Mouse (Mus musculus): ENCODE measurements around the gene Etv6. TPM values are rescaled to one million over a fixed set of nuclear protein-coding genes. Genes with fewer than 3 reads are reported as not detected.
A peak's percentile ranks its signal among the peaks of the same experiment; 100 is the strongest.

The Etv6 gene
- total and polyA plus RNA-seq, 2 experiments, result 4.1 to 8.6 TPM

GRCm38 (mm10) chr6:134182301-134182948, 146.9 kb downstream of the Etv6 start:
- H3K4me3 ChIP-seq (ENCODE audit: insufficient read depth, low read depth, low read length), result no peak overlapping the region
- no peaks in the 10 kb centered on the region for H3K36me3 ChIP-seq (ENCODE audit: control insufficient read depth, insufficient read depth, low read length)
- H3K79me2 ChIP-seq (ENCODE audit: control insufficient read depth, insufficient read depth, low read length), result peaks cover 32% of the 10 kb centered on the region; the same call in 1 of the 2 replicates
- peaks cover 1% of the 10 kb centered on the region; the same call in 1 of the 2 replicates for H3K4me1 ChIP-seq (ENCODE audit: control insufficient read depth, insufficient read depth, low read length)
- H3K27ac ChIP-seq (replicated peaks; ENCODE audit: insufficient read depth, low read depth, low read length), result no peak overlapping the region
- TF ChIP-seq CTCF (IDR thresholded peaks at IDR 0.05; ENCODE audit: low read depth, low read length) (no peak), POLR2A (IDR thresholded peaks at IDR 0.05; ENCODE audit: extremely low read depth, insufficient read depth, low read length) (no peak)
- 81% methylated on average over 17 of the region's 17 CpGs for WGBS
- DNase-seq (ENCODE audit: extremely low read depth, low read depth, low spot score), result no peak
- H3K9ac ChIP-seq (ENCODE audit: low read depth, low read length), result no peak overlapping the region
- no peaks in the 10 kb centered on the region for H3K27me3 ChIP-seq (ENCODE audit: control insufficient read depth, insufficient read depth, low read length)

GRCm38 (mm10) chr6:134183592-134184342, 148.3 kb downstream of the Etv6 start:
- Histone ChIP-seq H3K36me3 (ENCODE audit: control insufficient read depth, insufficient read depth, low read length) (no peaks in the 10 kb centered on the region), H3K9ac (ENCODE audit: low read depth, low read length) (no peak overlapping the region), H3K4me1 (ENCODE audit: control insufficient read depth, insufficient read depth, low read length) (peaks cover 4% of the 10 kb centered on the region; the same call in 1 of the 2 replicates), H3K27me3 (ENCODE audit: control insufficient read depth, insufficient read depth, low read length) (no peaks in the 10 kb centered on the region), H3K27ac (replicated peaks; ENCODE audit: insufficient read depth, low read depth, low read length) (no peak overlapping the region), H3K4me3 (ENCODE audit: insufficient read depth, low read depth, low read length) (no peak overlapping the region), H3K79me2 (ENCODE audit: control insufficient read depth, insufficient read depth, low read length) (peaks cover 24% of the 10 kb centered on the region; the same call in 1 of the 2 replicates)
- WGBS, result 69% methylated on average over 11 of the region's 11 CpGs
- DNase-seq (ENCODE audit: extremely low read depth, low read depth, low spot score), result peak; percentile 45
- TF ChIP-seq POLR2A (IDR thresholded peaks at IDR 0.05; ENCODE audit: extremely low read depth, insufficient read depth, low read length), result no peak
- TF ChIP-seq CTCF (IDR thresholded peaks at IDR 0.05; ENCODE audit: low read depth, low read length), result peak; percentile 43

GRCm38 (mm10) chr6:134186286-134186903, 150.9 kb downstream of the Etv6 start:
- peak; percentile 22 for DNase-seq (ENCODE audit: extremely low read depth, low read depth, low spot score)
- no peaks in the 10 kb centered on the region for H3K27me3 ChIP-seq (ENCODE audit: control insufficient read depth, insufficient read depth, low read length)
- H3K36me3 ChIP-seq (ENCODE audit: control insufficient read depth, insufficient read depth, low read length), result no peaks in the 10 kb centered on the region
- H3K9ac ChIP-seq (ENCODE audit: low read depth, low read length), result no peak overlapping the region
- H3K79me2 ChIP-seq (ENCODE audit: control insufficient read depth, insufficient read depth, low read length), result peaks cover 22% of the 10 kb centered on the region; the same call in 1 of the 2 replicates
- peaks cover 7% of the 10 kb centered on the region; the same call in 1 of the 2 replicates for H3K4me1 ChIP-seq (ENCODE audit: control insufficient read depth, insufficient read depth, low read length)
- H3K4me3 ChIP-seq (ENCODE audit: insufficient read depth, low read depth, low read length), result no peak overlapping the region
- WGBS, result 65% methylated on average over 6 of the region's 6 CpGs
- H3K27ac ChIP-seq (replicated peaks; ENCODE audit: insufficient read depth, low read depth, low read length), result peak overlapping the region; percentile 41; the same call in 1 of the 2 replicates
- no peak for TF ChIP-seq POLR2A (IDR thresholded peaks at IDR 0.05; ENCODE audit: extremely low read depth, insufficient read depth, low read length)
- no peak for TF ChIP-seq CTCF (IDR thresholded peaks at IDR 0.05; ENCODE audit: low read depth, low read length)

GRCm38 (mm10) chr6:134188719-134189118, 153.2 kb downstream of the Etv6 start:
- H3K4me1 ChIP-seq (ENCODE audit: control insufficient read depth, insufficient read depth, low read length), result peaks cover 7% of the 10 kb centered on the region; the same call in 1 of the 2 replicates
- no peak overlapping the region for H3K27ac ChIP-seq (replicated peaks; ENCODE audit: insufficient read depth, low read depth, low read length)
- 77% methylated on average over 3 of the region's 3 CpGs for WGBS
- TF ChIP-seq POLR2A (IDR thresholded peaks at IDR 0.05; ENCODE audit: extremely low read depth, insufficient read depth, low read length) (no peak), CTCF (IDR thresholded peaks at IDR 0.05; ENCODE audit: low read depth, low read length) (no peak)
- DNase-seq (ENCODE audit: extremely low read depth, low read depth, low spot score), result no peak
- no peaks in the 10 kb centered on the region for H3K36me3 ChIP-seq (ENCODE audit: control insufficient read depth, insufficient read depth, low read length)
- H3K27me3 ChIP-seq (ENCODE audit: control insufficient read depth, insufficient read depth, low read length), result no peaks in the 10 kb centered on the region
- peaks cover 14% of the 10 kb centered on the region; the same call in 1 of the 2 replicates for H3K79me2 ChIP-seq (ENCODE audit: control insufficient read depth, insufficient read depth, low read length)
- no peak overlapping the region for H3K4me3 ChIP-seq (ENCODE audit: insufficient read depth, low read depth, low read length)
- H3K9ac ChIP-seq (ENCODE audit: low read depth, low read length), result no peak overlapping the region

GRCm38 (mm10) chr6:134189174-134189573, 153.7 kb downstream of the Etv6 start:
- no peak for DNase-seq (ENCODE audit: extremely low read depth, low read depth, low spot score)
- WGBS, result 58% methylated on average over 5 of the region's 5 CpGs
- H3K4me3 ChIP-seq (ENCODE audit: insufficient read depth, low read depth, low read length), result no peak overlapping the region
- no peak for TF ChIP-seq CTCF (IDR thresholded peaks at IDR 0.05; ENCODE audit: low read depth, low read length)
- TF ChIP-seq POLR2A (IDR thresholded peaks at IDR 0.05; ENCODE audit: extremely low read depth, insufficient read depth, low read length), result no peak
- H3K79me2 ChIP-seq (ENCODE audit: control insufficient read depth, insufficient read depth, low read length), result peaks cover 10% of the 10 kb centered on the region; the same call in 1 of the 2 replicates
- H3K9ac ChIP-seq (ENCODE audit: low read depth, low read length), result no peak overlapping the region
- peaks cover 7% of the 10 kb centered on the region; the same call in 1 of the 2 replicates for H3K4me1 ChIP-seq (ENCODE audit: control insufficient read depth, insufficient read depth, low read length)
- no peaks in the 10 kb centered on the region for H3K27me3 ChIP-seq (ENCODE audit: control insufficient read depth, insufficient read depth, low read length)
- no peaks in the 10 kb centered on the region for H3K36me3 ChIP-seq (ENCODE audit: control insufficient read depth, insufficient read depth, low read length)
- 0 out of 2 replicates have a peak overlapping the region, but pooled peaks have one; percentile 1 for H3K27ac ChIP-seq (replicated peaks; ENCODE audit: insufficient read depth, low read depth, low read length)
